Mouse (Mus musculus) neutrophil, adult 59 days (primary cell): ENCODE results near the gene Gm10188. TPM values are rescaled to one million over a fixed set of nuclear protein-coding genes. Genes with fewer than 3 reads are reported as not detected.

Experiments
- total RNA-seq, 2 experiments: library from RNA; stranded (reverse); gene quantifications; 1 replicate in 1 of 2; 2 replicates in 1 of 2; pipeline ENCODE4 v1.2.4; 2023

Gm10188 gene
- total RNA-seq, result not detected

GRCm38 (mm10) chr1:132229667-132230066 lies at the start of gene Gm10188:
TSS of gene Gm10188 (minus strand) at chr1:132229767.

GRCm38 (mm10) chr1:132191093-132191785 lies 38.3 kb downstream of the Gm10188 start, which contains the start of the genes Lemd1 and AC124108.1:
TSS of gene Lemd1 (plus strand) at chr1:132191431.
TSS of gene AC124108.1 (plus strand) at chr1:132191457.

Other genes with a start within 250 kb of the Gm10188 start
- gene Elk4, start 222.2 kb downstream of the Gm10188 start, total RNA-seq, result 10 to 100 TPM; 92.8 to 97.9 TPM
- gene Mfsd4a, start 161.7 kb downstream of the Gm10188 start, total RNA-seq, result under 1 TPM in 1 of 2 experiments, not detected in 1; 0.51 TPM
- gene Cdk18, start 90.1 kb downstream of the Gm10188 start, total RNA-seq, result under 1 TPM; 0.27 to 0.37 TPM
- gene Lemd1, start 38.3 kb downstream of the Gm10188 start, total RNA-seq, result not detected
- gene AC124108.1, start 38.3 kb downstream of the Gm10188 start, total RNA-seq, result not detected
- not detected for gene Klhdc8a, start 68.9 kb upstream of the Gm10188 start, total RNA-seq
- 10 to 100 TPM; 47.2 to 47.7 TPM for gene Nuak2, start 86.4 kb upstream of the Gm10188 start, total RNA-seq
- 10 to 100 TPM; 12.3 to 13.5 TPM for gene Tmcc2, start 161.5 kb upstream of the Gm10188 start, total RNA-seq
- gene Dstyk, start 187.8 kb upstream of the Gm10188 start, total RNA-seq, result 10 to 100 TPM; 38.8 to 43.2 TPM
- gene Rbbp5, start 247.6 kb upstream of the Gm10188 start, total RNA-seq, result 10 to 100 TPM; 32.6 to 37.1 TPM